In the genomic region with DNA sequence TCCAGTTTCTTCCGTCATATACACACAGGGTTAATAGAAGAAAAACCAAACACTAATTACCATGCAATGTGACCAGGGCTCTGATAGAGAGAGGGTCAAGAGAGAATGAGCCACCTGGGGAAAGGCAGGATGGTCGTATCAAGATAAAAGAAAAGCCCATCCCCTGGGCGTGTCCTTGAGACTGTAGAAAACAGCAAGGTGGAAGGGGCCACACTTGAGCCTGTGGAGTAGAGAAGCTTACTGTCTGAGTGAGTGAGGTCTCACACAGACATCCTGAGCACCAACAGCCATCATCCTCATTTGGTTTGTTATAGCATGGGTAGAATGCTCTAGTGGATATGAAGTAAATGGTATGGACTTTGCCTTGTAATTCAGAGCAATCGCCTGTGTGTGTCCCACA, we compare ENCODE assay signal across 28 mouse cellular contexts.
"Had no signal": no experiment of that assay in that cellular context is flagged by ENCODE, and none has a peak within 500 bp of the region (broad histone marks: within the 10 kb centered on the region; RNA-seq: fewer than 3 reads in every experiment).

No protein-coding gene starts in this region.

- H3K9me3 ChIP-seq: embryonic facial prominence, embryonic 10.5 days; embryonic facial prominence, embryonic 12.5 days; embryonic facial prominence, embryonic 13.5 days; embryonic facial prominence, embryonic 15.5 days; forebrain, embryonic 10.5 days; forebrain, embryonic 12.5 days; forebrain, embryonic 13.5 days; forebrain, embryonic 15.5 days had no signal

- ATAC-seq: forebrain, embryonic 13.5 days; forebrain, embryonic 14.5 days; forebrain, embryonic 15.5 days; forebrain, embryonic 16.5 days; forebrain, postnatal 0 days had no signal

- H3K27ac ChIP-seq: embryonic facial prominence, embryonic 10.5 days; embryonic facial prominence, embryonic 12.5 days; embryonic facial prominence, embryonic 13.5 days; embryonic facial prominence, embryonic 15.5 days; forebrain, embryonic 10.5 days; forebrain, embryonic 12.5 days; forebrain, embryonic 13.5 days; forebrain, embryonic 15.5 days; gastrocnemius, adult 2 months; heart, adult 2 months had no signal

- H3K4me1 ChIP-seq: embryonic facial prominence, embryonic 12.5 days; embryonic facial prominence, embryonic 13.5 days had no signal

- H3K4me2 ChIP-seq: embryonic facial prominence, embryonic 12.5 days; embryonic facial prominence, embryonic 13.5 days; embryonic facial prominence, embryonic 15.5 days; forebrain, embryonic 12.5 days; forebrain, embryonic 13.5 days; forebrain, embryonic 15.5 days had no signal

- DNase-seq: cerebellum, adult 8-10 months; cerebellum, adult 9-10 months; cerebellum, adult 9-11 months; cerebellum, postnatal 10 days; cerebellum, postnatal 14 days; cerebellum, postnatal 25 days; cerebellum, postnatal 36 days; embryo, embryonic 11 days; forebrain, postnatal 0 days; gastrocnemius, adult 2 months; gastrocnemius, postnatal 10 days; gastrocnemius, postnatal 14 days; gastrocnemius, postnatal 25 days; gastrocnemius, postnatal 36 days; heart, adult 11 months; heart, adult 18-20 months; heart, adult 2 months had no signal

- H3K36me3 ChIP-seq: embryonic facial prominence, embryonic 10.5 days; embryonic facial prominence, embryonic 12.5 days; embryonic facial prominence, embryonic 13.5 days; embryonic facial prominence, embryonic 15.5 days; forebrain, embryonic 10.5 days; forebrain, embryonic 12.5 days; forebrain, embryonic 15.5 days had no signal

- H3K9ac ChIP-seq: embryonic facial prominence, embryonic 12.5 days; embryonic facial prominence, embryonic 13.5 days; embryonic facial prominence, embryonic 15.5 days; forebrain, embryonic 12.5 days; forebrain, embryonic 13.5 days; forebrain, embryonic 15.5 days; forebrain, postnatal 0 days had no signal

- H3K4me3 ChIP-seq: embryonic facial prominence, embryonic 10.5 days; embryonic facial prominence, embryonic 12.5 days; embryonic facial prominence, embryonic 13.5 days; embryonic facial prominence, embryonic 15.5 days; erythroblast, embryonic 14.5 days; forebrain, embryonic 10.5 days; forebrain, embryonic 12.5 days; forebrain, embryonic 13.5 days; forebrain, embryonic 15.5 days; gastrocnemius, adult 2 months; heart, adult 2 months had no signal
